Comparison of ENCODE assay signal across 13 mouse cellular contexts in the genomic region with DNA sequence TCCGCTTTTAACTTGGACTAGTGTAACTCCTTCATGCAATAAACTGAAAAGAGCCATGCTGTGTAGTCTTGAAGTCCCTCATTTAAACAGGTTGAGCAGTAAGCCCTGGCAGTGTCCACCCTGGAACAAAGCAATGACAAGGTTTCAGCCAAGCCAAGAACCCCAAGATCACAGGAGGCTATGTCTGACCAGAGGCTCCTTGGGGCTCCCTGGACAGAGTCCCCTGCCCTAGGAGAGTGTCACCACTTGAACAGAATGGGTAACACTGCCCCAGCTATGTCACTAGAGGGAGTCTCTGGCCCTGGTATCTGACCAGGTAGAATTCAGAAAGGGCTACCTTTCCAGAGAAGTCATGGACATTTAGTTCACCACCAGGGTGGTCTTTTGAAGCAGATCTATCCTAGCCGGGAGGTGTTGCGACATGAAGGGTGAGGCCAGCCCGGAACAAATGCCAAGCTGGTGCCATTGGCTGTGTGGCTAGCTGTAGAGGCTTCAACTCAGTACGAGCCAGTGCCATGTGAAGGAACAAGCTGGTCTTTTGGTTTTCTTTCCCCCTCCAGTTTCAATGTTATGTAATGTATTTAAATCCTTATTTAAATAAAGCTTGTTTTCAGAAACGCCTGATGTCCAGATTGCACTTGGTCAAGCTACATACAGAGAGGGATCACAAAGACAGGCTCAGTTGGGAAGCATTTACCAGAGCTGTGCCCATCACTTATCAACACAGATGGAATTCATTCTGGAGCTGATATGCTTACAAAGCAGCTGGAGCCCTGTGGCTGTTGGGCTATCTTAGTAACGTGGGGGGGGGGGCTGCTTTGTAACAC. TPM values are rescaled to one million over a fixed set of nuclear protein-coding genes. Genes with fewer than 3 reads are reported as not detected.
DNase-seq lines count a peak whose midpoint lies in the region; ATAC-seq and TF ChIP-seq lines count a peak whose summit lies in the region.
"Not testable (repeated sequence)": the region's sequence is repeated elsewhere in the genome, so short reads cannot be mapped to it uniquely, and the experiment has no call there.
"Had no signal": no experiment of that assay in that cellular context is flagged by ENCODE, and none has a peak within 500 bp of the region (broad histone marks: within the 10 kb centered on the region; RNA-seq: fewer than 3 reads in every experiment).

No protein-coding gene starts in this region.

- not testable (repeated sequence) for H3K27ac ChIP-seq in cortical plate, adult 2 months (ENCODE audit: insufficient read depth, low read length); heart, adult 2 months; intestine, embryonic 14.5 days (ENCODE audit: low read depth)
- H3K27ac ChIP-seq in liver, adult 2 months (replicated peaks; ENCODE audit: insufficient read depth, low read depth, low read length): peak overlapping the region; percentile 61
- peak overlapping the region; percentile 40; the same call in 1 of the 2 replicates for H3K27ac ChIP-seq in small intestine, adult 2 months (ENCODE audit: insufficient read depth, low read depth, low read length)

- not testable (repeated sequence) for H3K4me1 ChIP-seq in cortical plate, adult 2 months (ENCODE audit: control insufficient read depth, insufficient read depth, low read length); heart, adult 2 months (ENCODE audit: control insufficient read depth, insufficient read depth, low read length); intestine, embryonic 14.5 days (replicated peaks; ENCODE audit: control insufficient read depth, insufficient read depth, low read length); liver, adult 2 months (ENCODE audit: control insufficient read depth, insufficient read depth, low read length); small intestine, adult 2 months (ENCODE audit: control insufficient read depth, insufficient read depth, insufficient read length, low read length)
- H3K4me1 ChIP-seq in megakaryocyte, embryonic 14.5 days: peaks cover 27% of the 10 kb centered on the region

- H3K4me3 ChIP-seq in cortical plate, adult 2 months (ENCODE audit: insufficient read depth, low read length): peak overlapping the region; percentile 61; the same call in 1 of the 2 replicates
- not testable (repeated sequence) for H3K4me3 ChIP-seq in heart, adult 2 months; intestine, embryonic 14.5 days (ENCODE audit: low read depth, low read length)
- H3K4me3 ChIP-seq in liver, adult 2 months (ENCODE audit: insufficient read depth, low read depth, low read length): peak overlapping the region; percentile 21; the same call in 1 of the 2 replicates
- H3K4me3 ChIP-seq in megakaryocyte, embryonic 14.5 days (replicated peaks): peak overlapping the region; percentile 78
- H3K4me3 ChIP-seq in small intestine, adult 2 months (ENCODE audit: low read depth, low read length): peak overlapping the region; percentile 41

- peak; percentile 11 for DNase-seq in A20 (ENCODE audit: low read depth, low spot score)
- peak; percentile 32 for DNase-seq in MN1 (ENCODE audit: low spot score)
- not testable (repeated sequence) for DNase-seq in heart, adult 2 months; intestine, embryonic 14.5 days (ENCODE audit: low spot score)
- peak; percentile 53 for DNase-seq in liver, adult 2 months (ENCODE audit: extremely low read depth, low read depth, low spot score)

- not testable (repeated sequence) for H3K9ac ChIP-seq in heart, adult 2 months (ENCODE audit: low read depth, low read length); intestine, embryonic 14.5 days (ENCODE audit: low read length)
- peak overlapping the region; percentile 56 for H3K9ac ChIP-seq in liver, adult 2 months (ENCODE audit: low read depth, low read length)

- intact Hi-C loops in heart, adult 2 months (cut with DNase I): not testable (repeated sequence)

- not testable (repeated sequence) for TF ChIP-seq CTCF in cortical plate, adult 2 months (IDR thresholded peaks at IDR 0.05; ENCODE audit: extremely low read depth, insufficient read depth, low read length); liver, adult 2 months (IDR thresholded peaks at IDR 0.05; ENCODE audit: low read depth, low read length); small intestine, adult 2 months (IDR thresholded peaks at IDR 0.05; ENCODE audit: extremely low read depth, insufficient read length, insufficient replicate concordance, low read depth, low read length)
- peak; percentile 23; the same call in 1 of the 2 replicates for TF ChIP-seq CTCF in heart, adult 2 months (IDR thresholded peaks at IDR 0.05)

- not testable (repeated sequence) for TF ChIP-seq POLR2A in cortical plate, adult 2 months (IDR thresholded peaks at IDR 0.05; ENCODE audit: extremely low read depth, insufficient read depth, low read length); heart, adult 2 months (IDR thresholded peaks at IDR 0.05; ENCODE audit: insufficient read depth, low read depth, low read length); liver, adult 2 months (IDR thresholded peaks at IDR 0.05; ENCODE audit: extremely low read depth, insufficient read depth, low read length); small intestine, adult 2 months (IDR thresholded peaks at IDR 0.05; ENCODE audit: low read depth, low read length)

- not testable (repeated sequence) for H3K27me3 ChIP-seq in heart, adult 2 months (ENCODE audit: control insufficient read depth, insufficient read depth, low read length); intestine, embryonic 14.5 days (replicated peaks; ENCODE audit: control insufficient read depth, insufficient read depth, low read length); liver, adult 2 months (ENCODE audit: control insufficient read depth, insufficient read depth, low read length); megakaryocyte, embryonic 14.5 days (replicated peaks); small intestine, adult 2 months (ENCODE audit: control insufficient read depth, insufficient read depth, low read length)

- peaks cover 14% of the 10 kb centered on the region for H3K36me3 ChIP-seq in heart, adult 2 months (ENCODE audit: control insufficient read depth, insufficient read depth, low read length)
- peaks cover 22% of the 10 kb centered on the region for H3K36me3 ChIP-seq in intestine, embryonic 14.5 days (ENCODE audit: control insufficient read depth, insufficient read depth, low read length)
- peaks cover 17% of the 10 kb centered on the region for H3K36me3 ChIP-seq in liver, adult 2 months (ENCODE audit: control insufficient read depth, insufficient read depth, low read length)
- peaks cover 29% of the 10 kb centered on the region for H3K36me3 ChIP-seq in megakaryocyte, embryonic 14.5 days (replicated peaks; ENCODE audit: low read length)
- peaks cover 20% of the 10 kb centered on the region for H3K36me3 ChIP-seq in small intestine, adult 2 months (ENCODE audit: control insufficient read depth, insufficient read depth, low read length)

- H3K79me2 ChIP-seq in heart, adult 2 months (replicated peaks; ENCODE audit: control insufficient read depth, insufficient read depth, low read length); liver, adult 2 months (ENCODE audit: control insufficient read depth, insufficient read depth, low read length): not testable (repeated sequence)

- not testable (repeated sequence) for TF ChIP-seq EP300 in heart, adult 2 months (IDR thresholded peaks at IDR 0.05; ENCODE audit: insufficient read depth, low read depth, low read length)

- 61% methylated on average over 7 of the region's 7 CpGs for whole genome bisulfite sequencing in heart, adult 2 months
- WGBS in intestine, embryonic 14.5 days: 77% methylated on average over 7 of the region's 7 CpGs
- 24% methylated on average over 7 of the region's 7 CpGs for whole genome bisulfite sequencing in liver, adult 2 months
- 28% methylated on average over 7 of the region's 7 CpGs for WGBS in small intestine, adult 2 months

- peak overlapping the region; percentile 69; the same call in 1 of the 2 replicates for H3K4me2 ChIP-seq in intestine, embryonic 14.5 days (ENCODE audit: low read length)

- not testable (repeated sequence) for H3K9me3 ChIP-seq in intestine, embryonic 14.5 days (ENCODE audit: control insufficient read depth, low read length); megakaryocyte, embryonic 14.5 days

- ATAC-seq in intestine, embryonic 14.5 days (replicated peaks; ENCODE audit: low FRiP score, low TSS enrichment, low read depth): not testable (repeated sequence)

RNA-seq across cellular contexts. Expression of gene Eif1, which starts 2.0 kb away (rescaled TPM):
- polyA plus RNA-seq in cortical plate, adult 2 months (2012; rRNA removed): 534 and 549 TPM in 2 replicates
- 1,000 to 10,000 TPM; 1,735 to 2,054 TPM for total RNA-seq in heart, adult 2 months (2021)
- 195 and 341 TPM in 2 replicates for polyA plus RNA-seq in heart, adult 2 months (2012; rRNA removed)
- polyA plus RNA-seq in intestine, embryonic 14.5 days (2014; fragmentation: Nextera tagmentation; extraction: Ambion mirVana): 1,995 and 2,009 TPM in 2 replicates
- 145 and 210 TPM in 2 replicates for total RNA-seq in liver, adult 2 months (2014; rRNA removed)
- 86.6 and 104 TPM in 2 replicates for polyA plus RNA-seq in liver, adult 2 months (2012; rRNA removed)
- 123 and 768 TPM in 2 replicates for polyA plus RNA-seq in megakaryocyte, embryonic 14.5 days (2012; ENCODE audit: insufficient read depth, low replicate concordance)
- polyA plus RNA-seq in small intestine, adult 2 months (2012; rRNA removed): 49.3 and 102 TPM in 2 replicates

RNA-seq across cellular contexts. Expression of gene Gast, which starts 12.5 kb away (rescaled TPM):
- polyA plus RNA-seq in cortical plate, adult 2 months (2012; rRNA removed): 0.33 TPM in 1 of 2 replicates, not detected in the other
- total RNA-seq in heart, adult 2 months (2021): not detected
- not detected in 2 replicates for polyA plus RNA-seq in heart, adult 2 months (2012; rRNA removed)
- 3.2 TPM in 1 of 2 replicates, not detected in the other for polyA plus RNA-seq in intestine, embryonic 14.5 days (2014; fragmentation: Nextera tagmentation; extraction: Ambion mirVana)
- total RNA-seq in liver, adult 2 months (2014; rRNA removed): not detected in 2 replicates
- not detected in 2 replicates for polyA plus RNA-seq in liver, adult 2 months (2012; rRNA removed)
- polyA plus RNA-seq in megakaryocyte, embryonic 14.5 days (2012; ENCODE audit: insufficient read depth, low replicate concordance): not detected in 2 replicates
- polyA plus RNA-seq in small intestine, adult 2 months (2012; rRNA removed): 0.38 and 336 TPM in 2 replicates
- total RNA-seq: forebrain, postnatal 0 days; gastrocnemius, postnatal 14 days; layer of hippocampus, postnatal 25 days had no signal
- polyA plus RNA-seq: heart, embryonic 16.5 days; limb, embryonic 10.5 days had no signal

RNA-seq across cellular contexts. Expression of gene Hap1, which starts 34.2 kb away (rescaled TPM):
- 76.5 and 83.3 TPM in 2 replicates for polyA plus RNA-seq in cortical plate, adult 2 months (2012; rRNA removed)
- total RNA-seq in heart, adult 2 months (2021): 1 to 10 TPM; 1.3 to 1.5 TPM
- polyA plus RNA-seq in heart, adult 2 months (2012; rRNA removed): 0.97 and 1.4 TPM in 2 replicates
- 10.2 and 11.1 TPM in 2 replicates for polyA plus RNA-seq in intestine, embryonic 14.5 days (2014; fragmentation: Nextera tagmentation; extraction: Ambion mirVana)
- 0.65 and 1.3 TPM in 2 replicates for total RNA-seq in liver, adult 2 months (2014; rRNA removed)
- polyA plus RNA-seq in liver, adult 2 months (2012; rRNA removed): 0.40 and 1.2 TPM in 2 replicates
- polyA plus RNA-seq in megakaryocyte, embryonic 14.5 days (2012; ENCODE audit: insufficient read depth, low replicate concordance): 0.06 TPM in 1 of 2 replicates, not detected in the other
- polyA plus RNA-seq in small intestine, adult 2 months (2012; rRNA removed): 2.7 and 4.6 TPM in 2 replicates

RNA-seq across cellular contexts. Expression of gene Krt42, which starts 52.0 kb away (rescaled TPM):
- polyA plus RNA-seq in cortical plate, adult 2 months (2012; rRNA removed): not detected in 2 replicates
- total RNA-seq in heart, adult 2 months (2021): not detected
- polyA plus RNA-seq in heart, adult 2 months (2012; rRNA removed): not detected in 2 replicates
- not detected in 2 replicates for polyA plus RNA-seq in intestine, embryonic 14.5 days (2014; fragmentation: Nextera tagmentation; extraction: Ambion mirVana)
- not detected in 2 replicates for total RNA-seq in liver, adult 2 months (2014; rRNA removed)
- not detected in 2 replicates for polyA plus RNA-seq in liver, adult 2 months (2012; rRNA removed)
- polyA plus RNA-seq in megakaryocyte, embryonic 14.5 days (2012; ENCODE audit: insufficient read depth, low replicate concordance): not detected in 2 replicates
- 0.09 TPM in 1 of 2 replicates, not detected in the other for polyA plus RNA-seq in small intestine, adult 2 months (2012; rRNA removed)
- total RNA-seq: forebrain, postnatal 0 days; gastrocnemius, postnatal 14 days; layer of hippocampus, postnatal 25 days had no signal
- polyA plus RNA-seq: forebrain, postnatal 0 days; heart, embryonic 16.5 days; limb, embryonic 10.5 days had no signal
